Mouse (Mus musculus) cerebellum, adult 2 months (tissue): ENCODE measurements around the gene Brpf1.

Experiments
- CTCF ChIP-seq: fragments of 200-500 bp; IDR thresholded peaks from 2 replicates; pipeline ENCODE4 v1.5.1; 2011; ENCODE audit warnings: low read depth, mild to moderate bottlenecking, control low read depth, low read length, moderate library complexity, borderline replicate concordance; ENCODE audit not compliant: insufficient read depth
- POLR2A ChIP-seq: fragments of 200-500 bp; IDR thresholded peaks from 2 replicates; pipeline ENCODE4 v1.6.1; 2011; ENCODE audit warnings: low read length, control low read depth, borderline replicate concordance; ENCODE audit not compliant: insufficient read depth

GRCm38 (mm10) chr6:113267988-113268387, 38.9 kb upstream of the Brpf1 start:
- no peak for TF ChIP-seq POLR2A
- TF ChIP-seq CTCF = no peak
